Mouse (Mus musculus) CH12.LX (cell line): Measurements from ENCODE around the gene Eno4. TPM values are rescaled to one million over a fixed set of nuclear protein-coding genes. Genes with fewer than 3 reads are reported as not detected.

Source experiments
- DNase-seq: peaks from one replicate; pipeline ENCODE4 v3.0.0-alpha.2; 2013; ENCODE audit errors: extremely low read depth
- H3K27ac ChIP-seq: 2 replicates; pipeline ENCODE4 v1.5.1; 2012; ENCODE audit warnings: low read depth, mild to moderate bottlenecking, control low read depth, moderate library complexity; ENCODE audit not compliant: insufficient read depth
- H3K27me3 ChIP-seq: replicated peaks from 2 replicates; pipeline ENCODE3; 2012; ENCODE audit warnings: inconsistent platforms
- H3K36me3 ChIP-seq, 2 experiments: replicated peaks in 1 of 2; 2 replicates each; pipeline versions ENCODE3 to v1.6.1; 2012; ENCODE audit warnings: inconsistent platforms in 1 of 2, low read length in 1 of 2, mild to moderate bottlenecking in 1 of 2, mixed read lengths in 1 of 2, moderate library complexity in 1 of 2; ENCODE audit not compliant: control insufficient read depth in 1 of 2, insufficient read depth in 1 of 2
- H3K4me1 ChIP-seq, 2 experiments: 2 replicates each; pipeline ENCODE4 v1.6.1; 2012; ENCODE audit warnings: inconsistent platforms in 1 of 2, moderate library complexity in 1 of 2; ENCODE audit not compliant: insufficient read depth in 2 of 2, control insufficient read depth in 1 of 2
- H3K4me2 ChIP-seq: 2 replicates; pipeline ENCODE4 v1.6.1; 2012; ENCODE audit warnings: low read depth, mild to moderate bottlenecking, control low read depth; ENCODE audit not compliant: poor library complexity, insufficient read depth, severe bottlenecking
- H3K4me3 ChIP-seq, 3 experiments: fragments of 150-350 bp in 1 of 3; sonication (generic) in 1 of 3; replicated peaks in 1 of 3; 2 replicates each; pipeline versions ENCODE3 to v1.5.1; 2011 to 2012; ENCODE audit warnings: low read depth in 2 of 3, low read length in 2 of 3, mild to moderate bottlenecking in 2 of 3, moderate library complexity in 2 of 3, control low read depth in 1 of 3, improper control_type of control experiment in 1 of 3, inconsistent platforms in 1 of 3, mixed read lengths in 1 of 3; ENCODE audit not compliant: poor library complexity in 1 of 3
- H3K79me2 ChIP-seq: replicated peaks from 2 replicates; pipeline ENCODE4 v1.6.1; 2012; ENCODE audit warnings: mild to moderate bottlenecking, moderate library complexity; ENCODE audit not compliant: control insufficient read depth, poor library complexity, insufficient read depth, severe bottlenecking; ENCODE audit errors: extremely low read depth
- H3K9ac ChIP-seq: 2 replicates; pipeline ENCODE4 v1.6.1; 2012; ENCODE audit warnings: low read depth, mild to moderate bottlenecking, control low read depth, moderate library complexity; ENCODE audit not compliant: insufficient read depth
- H3K9me3 ChIP-seq: replicated peaks from 2 replicates; pipeline ENCODE3; 2012; ENCODE audit warnings: low read length, inconsistent platforms, mixed read lengths
- BHLHE40 ChIP-seq: IDR thresholded peaks from 2 replicates; pipeline ENCODE4 v1.6.1; 2011; ENCODE audit warnings: mild to moderate bottlenecking, low read depth, low read length, improper control_type of control experiment
- CHD2 ChIP-seq: IDR thresholded peaks from 2 replicates; pipeline ENCODE4 v1.6.1; 2011; ENCODE audit warnings: low read length, improper control_type of control experiment
- E2F4 ChIP-seq: IDR thresholded peaks from 2 replicates; pipeline ENCODE4 v1.6.1; 2011; ENCODE audit warnings: low read depth, low read length, improper control_type of control experiment; ENCODE audit not compliant: insufficient replicate concordance
- EP300 ChIP-seq: IDR thresholded peaks from 2 replicates; pipeline ENCODE4 v1.6.1; 2011; ENCODE audit warnings: low read length, improper control_type of control experiment
- ETS1 ChIP-seq: conservative IDR thresholded peaks from 2 replicates; pipeline ENCODE4 v1.6.1; 2012; ENCODE audit warnings: low read depth, mild to moderate bottlenecking, inconsistent platforms, low read length, improper control_type of control experiment, moderate library complexity
- GABPA ChIP-seq: IDR thresholded peaks from 2 replicates; pipeline ENCODE4 v1.6.1; 2012; ENCODE audit warnings: low read depth, low read length, improper control_type of control experiment, inconsistent platforms; ENCODE audit not compliant: insufficient replicate concordance
- HCFC1 ChIP-seq: IDR thresholded peaks from 2 replicates; pipeline ENCODE4 v1.6.1; 2012; ENCODE audit warnings: low read depth, mild to moderate bottlenecking, inconsistent platforms, low read length, improper control_type of control experiment
- JUN ChIP-seq: IDR thresholded peaks from 2 replicates; pipeline ENCODE4 v1.6.1; 2011; ENCODE audit warnings: low read depth, mild to moderate bottlenecking, low read length, improper control_type of control experiment, moderate library complexity; ENCODE audit not compliant: insufficient read depth
- JUND ChIP-seq: conservative IDR thresholded peaks from 2 replicates; pipeline ENCODE4 v1.6.1; 2011; ENCODE audit warnings: low read depth, low read length, improper control_type of control experiment
- KAT2A ChIP-seq: IDR thresholded peaks from 2 replicates; pipeline ENCODE4 v1.6.1; 2012; ENCODE audit warnings: low read length, improper control_type of control experiment, inconsistent platforms; ENCODE audit not compliant: insufficient replicate concordance
- MAFK ChIP-seq: IDR thresholded peaks from 2 replicates; pipeline ENCODE4 v1.6.1; 2011; ENCODE audit warnings: low read length, improper control_type of control experiment; ENCODE audit not compliant: insufficient replicate concordance
- MAX ChIP-seq: IDR thresholded peaks from 2 replicates; pipeline ENCODE4 v1.6.1; 2011; ENCODE audit warnings: low read length, improper control_type of control experiment
- MAZ ChIP-seq: IDR thresholded peaks from 2 replicates; pipeline ENCODE4 v1.6.1; 2012; ENCODE audit warnings: low read depth, mild to moderate bottlenecking, inconsistent platforms, low read length, improper control_type of control experiment, moderate library complexity
- MEF2A ChIP-seq: IDR thresholded peaks from 2 replicates; pipeline ENCODE4 v1.6.1; 2014; ENCODE audit warnings: low read depth, mild to moderate bottlenecking, inconsistent platforms, low read length, improper control_type of control experiment, borderline replicate concordance
- MXI1 ChIP-seq: IDR thresholded peaks from 2 replicates; pipeline ENCODE4 v1.6.1; 2011; ENCODE audit warnings: mild to moderate bottlenecking, low read depth, low read length, improper control_type of control experiment
- MYC ChIP-seq: IDR thresholded peaks from 2 replicates; pipeline ENCODE4 v1.6.1; 2011; ENCODE audit warnings: low read depth, mild to moderate bottlenecking, improper control_type of control experiment, low read length
- NELFE ChIP-seq: IDR thresholded peaks from 2 replicates; pipeline ENCODE4 v1.6.1; 2011; ENCODE audit warnings: low read depth, low read length, improper control_type of control experiment
- NRF1 ChIP-seq: IDR thresholded peaks from 2 replicates; pipeline ENCODE4 v1.6.1; 2014; ENCODE audit warnings: low read depth, mild to moderate bottlenecking, inconsistent platforms, low read length, improper control_type of control experiment, moderate library complexity
- PAX5 ChIP-seq: IDR thresholded peaks from 2 replicates; pipeline ENCODE4 v1.6.1; 2012; ENCODE audit warnings: low read length, inconsistent platforms, mixed read lengths
- POLR2A ChIP-seq: IDR thresholded peaks from 2 replicates; pipeline ENCODE4 v1.6.1; 2011; ENCODE audit warnings: low read depth, mild to moderate bottlenecking, improper control_type of control experiment, low read length
- POLR2AphosphoS2 ChIP-seq: IDR thresholded peaks from 2 replicates; pipeline ENCODE4 v1.6.1; 2011; ENCODE audit warnings: low read depth, low read length, improper control_type of control experiment
- RAD21 ChIP-seq: IDR thresholded peaks from 2 replicates; pipeline ENCODE4 v1.6.1; 2011; ENCODE audit warnings: low read depth, mild to moderate bottlenecking, low read length, improper control_type of control experiment, moderate library complexity
- SMC3 ChIP-seq: IDR thresholded peaks from 2 replicates; pipeline ENCODE4 v1.6.1; 2011; ENCODE audit warnings: low read depth, low read length, improper control_type of control experiment
- TBP ChIP-seq: conservative IDR thresholded peaks from 2 replicates; pipeline ENCODE4 v1.6.1; 2011; ENCODE audit warnings: low read depth, low read length, improper control_type of control experiment
- TCF12 ChIP-seq: IDR thresholded peaks from 2 replicates; pipeline ENCODE4 v1.6.1; 2014; ENCODE audit warnings: low read depth, mild to moderate bottlenecking, inconsistent platforms, low read length, improper control_type of control experiment
- UBTF ChIP-seq: IDR thresholded peaks from 2 replicates; pipeline ENCODE4 v1.6.1; 2012; ENCODE audit warnings: low read depth, mild to moderate bottlenecking, inconsistent platforms, low read length, improper control_type of control experiment, moderate library complexity
- USF2 ChIP-seq: conservative IDR thresholded peaks from 2 replicates; pipeline ENCODE4 v1.6.1; 2011; ENCODE audit warnings: low read depth, low read length, improper control_type of control experiment
- ZKSCAN1 ChIP-seq: IDR thresholded peaks from 2 replicates; pipeline ENCODE4 v1.6.1; 2012; ENCODE audit warnings: low read depth, inconsistent platforms, low read length, improper control_type of control experiment, borderline replicate concordance
- dilution Hi-C: fragments of 300-500 bp; cut with MboI; formaldehyde crosslinking; loops from 2 replicates; pipeline ENCODE4 v1.14.3; 2020; ENCODE audit warnings: low sequenced_read_pairs; ENCODE audit not compliant: extremely low pct_unique_long_range_greater_than_20kb, extremely low pct_ligation_motif_present
- in situ Hi-C: fragments of 300-500 bp; cut with MboI; formaldehyde crosslinking; loops from 3 replicates; pipeline ENCODE4 v1.14.3; 2019; ENCODE audit warnings: low sequenced_read_pairs, low pct_ligation_motif_present, low pct_unique_long_range_greater_than_20kb, mixed read lengths
- polyA plus RNA-seq: library from polyadenylated mRNA; unstranded; fragments of >175 nt; gene quantifications from 2 replicates; pipeline ENCODE4 v1.2.1, GENCODE M21; 2012; ENCODE audit warnings: low read depth; ENCODE audit not compliant: insufficient read length
- total RNA-seq, 2 experiments: library from RNA; depleted of rRNA; stranded (reverse); fragments of 300-350 nt in 1 of 2; fragments of >200 nt in 1 of 2; gene quantifications; 2 replicates each; pipeline ENCODE4 v1.2.3; 2012 to 2014

Eno4 gene
- total and polyA plus RNA-seq, 3 experiments = 0.25 to 1.6 (median 1.2) TPM

DNA sequence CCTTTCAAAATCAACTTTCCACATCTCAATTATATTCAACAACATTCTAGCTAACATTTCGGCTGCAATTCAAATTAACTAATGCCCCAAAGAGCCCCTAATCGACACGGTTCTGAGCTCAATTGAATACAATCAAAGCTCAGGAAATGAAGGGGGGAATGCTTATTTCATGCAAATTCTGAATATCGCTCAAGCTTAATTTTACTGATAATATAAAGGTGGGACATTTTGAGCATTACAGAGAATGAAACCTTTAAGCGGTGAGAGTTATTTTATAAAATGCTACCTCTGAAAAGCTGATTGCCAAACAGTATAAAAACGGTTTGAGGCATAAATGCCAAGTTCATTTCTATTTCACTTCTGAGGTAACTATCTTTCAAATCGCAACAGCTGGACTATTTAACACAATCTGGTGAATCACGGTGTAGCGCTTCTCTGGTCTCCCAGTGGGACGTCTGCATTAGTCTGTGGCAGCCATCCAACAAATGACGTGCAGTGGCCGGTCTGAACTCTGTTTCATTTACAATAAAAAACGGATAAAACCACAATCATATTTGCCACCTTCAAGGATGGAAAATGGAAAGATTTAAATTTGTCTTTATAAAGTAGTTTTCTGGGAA lies 36.3 kb downstream of the Eno4 start:
- peaks cover 11 to 51% of the 10 kb centered on the region in 2 experiments for H3K4me1 ChIP-seq
- no peak overlapping the region for H3K4me2 ChIP-seq
- peak; percentile 18 for DNase-seq
- no peak overlapping the region for H3K27ac ChIP-seq
- no peak overlapping the region for H3K4me3 ChIP-seq
- in situ Hi-C loops (loop anchor here (10.0 kb wide), 1 partner anchor 55 kb away; no protein-coding TSS in a partner anchor), dilution Hi-C loops (no loop called here)
- no peaks in the 10 kb centered on the region for H3K9me3 ChIP-seq
- no peaks in the 10 kb centered on the region for H3K27me3 ChIP-seq
- TF ChIP-seq JUND (no peak), MYC (no peak), E2F4 (no peak), HCFC1 (no peak), PAX5 (no peak), POLR2A (no peak), RAD21 (no peak), TCF12 (no peak), NELFE (no peak), BHLHE40 (no peak), MEF2A (no peak), NRF1 (no peak), JUN (no peak), KAT2A (no peak)
- peaks cover 3 to 40% of the 10 kb centered on the region in 2 experiments for H3K36me3 ChIP-seq
- H3K79me2 ChIP-seq = no peaks in the 10 kb centered on the region
- H3K9ac ChIP-seq = no peak overlapping the region

DNA sequence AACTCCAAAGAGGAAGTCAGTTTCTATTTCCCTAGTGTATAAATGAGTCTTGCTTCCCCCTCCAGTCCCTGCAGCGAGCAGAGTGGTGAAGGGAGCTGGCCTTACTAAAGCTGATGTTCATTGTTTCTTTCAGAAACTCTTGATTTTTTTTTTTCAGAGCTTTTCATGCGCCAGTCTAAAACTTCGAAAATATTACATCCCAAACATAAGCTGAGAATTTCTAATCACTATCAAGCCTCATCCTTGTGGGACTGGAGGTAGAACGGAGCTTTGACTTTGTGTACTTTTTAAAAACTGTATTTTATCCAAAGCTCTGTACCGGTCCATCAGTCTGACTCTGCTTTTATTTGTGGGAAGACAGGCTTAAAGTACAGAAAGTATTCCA lies 36.8 kb downstream of the Eno4 start:
- TF ChIP-seq E2F4 (no peak), MYC (no peak), CHD2 (no peak), TBP (no peak), HCFC1 (no peak), USF2 (no peak), POLR2AphosphoS2 (no peak), MAFK (no peak), EP300 (no peak), BHLHE40 (no peak), MAX (no peak), RAD21 (no peak), SMC3 (no peak), MAZ (no peak), ZKSCAN1 (no peak), GABPA (no peak), ETS1 (no peak), UBTF (no peak), MXI1 (no peak)
- in situ Hi-C loops = no loop called here
- H3K4me3 ChIP-seq = no peak overlapping the region

More for the DNA sequence above, 36.8 kb downstream of the Eno4 start:
- H3K4me1 ChIP-seq = peaks cover 11 to 51% of the 10 kb centered on the region in 2 experiments
- H3K9me3 ChIP-seq = no peaks in the 10 kb centered on the region
- no peak overlapping the region for H3K27ac ChIP-seq
- no peak for DNase-seq
- no peak overlapping the region for H3K4me2 ChIP-seq
- H3K27me3 ChIP-seq = no peaks in the 10 kb centered on the region
- dilution Hi-C loops = no loop called here
- peaks cover 3 to 39% of the 10 kb centered on the region in 2 experiments for H3K36me3 ChIP-seq
- no peak overlapping the region for H3K9ac ChIP-seq
- no peaks in the 10 kb centered on the region for H3K79me2 ChIP-seq
